Mouse (Mus musculus): ENCODE data around the gene Pin1.

DNA sequence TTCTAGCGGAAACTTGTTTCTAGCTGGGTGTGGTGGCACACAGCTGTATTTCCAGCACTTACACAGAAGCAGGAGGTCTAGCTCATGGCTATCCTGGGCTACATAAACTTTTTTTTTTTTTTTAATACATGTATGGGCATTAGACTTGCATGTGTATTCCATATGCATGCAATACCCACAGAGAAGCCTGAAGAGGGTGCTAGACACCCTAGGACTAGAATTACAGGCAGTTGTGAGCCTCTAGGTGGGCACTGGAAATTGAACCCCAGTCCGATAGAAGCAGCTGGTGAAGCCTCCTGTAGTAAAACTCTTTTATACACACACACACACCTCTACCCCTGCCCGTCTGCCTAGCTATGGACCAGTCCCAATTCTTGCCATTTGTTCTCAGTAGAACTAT is 2.0 kb downstream of the Pin1 start:
- TF ChIP-seq MAFK (IDR thresholded peaks at IDR 0.05; ENCODE audit: insufficient read depth, low read depth, low read length) (no peak), HCFC1 (IDR thresholded peaks at IDR 0.05; ENCODE audit: borderline replicate concordance, insufficient read depth, low read length) (no peak), ZC3H11A (IDR thresholded peaks at IDR 0.05; ENCODE audit: borderline replicate concordance, low read depth, low read length) (no peak)

All from ES-E14 (cell line).